Mouse (Mus musculus) G1E-ER4 (cell line): ENCODE results near the gene Dnajc16. TPM values are rescaled to one million over a fixed set of nuclear protein-coding genes. Genes with fewer than 3 reads are reported as not detected.

Source experiments
- GATA1 ChIP-seq: IDR thresholded peaks from one replicate; pipeline ENCODE4 v1.8.0; 2012; ENCODE audit warnings: low read length, inconsistent platforms
- polyA plus RNA-seq: library from polyadenylated mRNA; stranded (reverse); fragments of >175 nt; gene quantifications from 2 replicates; pipeline ENCODE4 v1.2.3, GENCODE M21; 2012

The Dnajc16 gene
- polyA plus RNA-seq, 1 experiment = 3.2 TPM

DNA sequence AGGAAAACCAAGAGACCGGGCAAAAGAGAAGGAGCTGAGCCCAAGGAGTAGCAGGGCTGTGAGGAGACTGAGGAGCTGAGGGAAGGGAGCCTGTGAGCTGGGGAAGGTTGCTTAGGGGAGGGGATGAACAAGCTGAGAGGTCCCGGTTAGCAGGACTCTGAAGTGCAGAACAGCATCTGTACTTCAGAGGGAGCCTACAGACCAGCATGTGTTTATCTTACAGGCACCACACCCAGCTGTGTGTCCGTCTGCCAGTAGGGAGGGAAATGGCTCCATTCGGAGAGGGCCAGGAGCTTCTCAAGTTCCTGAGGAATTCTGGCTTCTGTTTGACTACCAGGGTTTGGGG is 38.7 kb downstream of the Dnajc16 start:
- TF ChIP-seq GATA1 = no peak

DNA sequence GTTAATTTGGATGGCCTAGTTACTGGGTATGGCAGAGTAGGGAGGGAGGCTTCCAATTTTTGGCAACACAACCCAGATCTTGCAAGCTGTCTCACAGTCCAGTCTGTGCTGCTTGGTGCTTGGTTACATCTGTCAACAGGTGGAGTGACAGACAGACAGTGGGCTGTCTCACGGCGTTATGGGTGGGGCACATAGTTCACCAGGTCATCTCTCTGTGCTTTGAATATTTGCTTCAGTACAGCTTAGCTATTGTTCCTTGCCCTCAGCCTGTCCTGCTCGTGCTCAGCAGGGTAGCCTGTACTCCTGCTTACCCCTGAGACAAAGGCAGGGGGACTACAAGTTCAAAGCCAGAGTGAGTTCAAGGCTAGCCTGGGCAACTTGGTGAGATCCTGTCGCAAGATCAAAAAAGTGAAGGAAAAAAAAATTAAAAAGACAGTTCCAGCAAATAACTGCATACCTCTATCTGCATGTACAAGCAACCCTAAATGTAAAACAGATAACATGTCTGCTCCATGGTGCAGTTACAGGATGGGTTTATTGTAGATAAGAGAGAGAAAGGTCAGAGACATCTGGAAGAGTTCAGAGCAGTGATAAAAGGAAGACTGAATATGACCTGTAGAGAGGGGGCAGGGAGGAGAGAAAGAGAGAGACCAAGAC is 39.2 kb downstream of the Dnajc16 start:
- TF ChIP-seq GATA1 = peak; percentile 83

DNA sequence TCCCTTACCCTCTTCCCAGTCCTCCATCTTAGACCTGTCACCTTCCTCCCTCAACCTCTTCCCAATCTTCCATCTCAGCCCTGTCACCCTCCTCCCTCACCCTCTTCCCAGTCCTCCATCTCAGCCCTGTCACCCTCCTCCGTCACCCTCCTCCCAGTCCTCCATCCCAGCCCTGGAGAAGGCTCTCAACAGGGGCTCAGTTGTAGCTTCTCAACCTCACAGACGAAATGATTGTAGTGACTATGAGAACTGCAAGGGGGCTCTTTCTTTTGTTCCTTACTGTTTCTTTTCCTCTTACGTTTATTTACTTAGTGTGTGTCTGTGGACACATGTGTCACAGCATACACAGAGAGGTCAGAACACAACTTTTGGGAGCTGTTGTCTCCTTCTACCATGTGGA is 39.9 kb downstream of the Dnajc16 start:
- TF ChIP-seq GATA1 = no peak

DNA sequence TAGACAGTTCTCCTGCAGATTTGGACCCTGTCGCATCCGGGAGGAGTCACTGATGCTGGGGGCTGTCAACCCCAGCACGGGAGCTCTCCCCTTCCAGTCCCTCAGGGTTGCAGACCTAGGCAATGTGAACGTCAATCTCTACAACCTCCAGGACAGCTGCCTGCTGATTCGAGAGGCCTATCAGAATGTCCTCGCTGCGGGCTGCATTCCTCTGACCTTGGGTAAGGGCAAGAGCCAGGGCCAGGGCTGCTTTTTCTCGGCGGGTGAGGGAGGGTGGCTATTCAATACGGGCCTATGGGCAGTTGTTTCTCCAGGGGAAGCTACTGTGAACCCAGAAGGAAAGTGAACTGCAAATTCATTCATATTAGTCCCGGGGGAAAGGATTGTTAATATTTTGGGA is 41.2 kb downstream of the Dnajc16 start:
- no peak for TF ChIP-seq GATA1

DNA sequence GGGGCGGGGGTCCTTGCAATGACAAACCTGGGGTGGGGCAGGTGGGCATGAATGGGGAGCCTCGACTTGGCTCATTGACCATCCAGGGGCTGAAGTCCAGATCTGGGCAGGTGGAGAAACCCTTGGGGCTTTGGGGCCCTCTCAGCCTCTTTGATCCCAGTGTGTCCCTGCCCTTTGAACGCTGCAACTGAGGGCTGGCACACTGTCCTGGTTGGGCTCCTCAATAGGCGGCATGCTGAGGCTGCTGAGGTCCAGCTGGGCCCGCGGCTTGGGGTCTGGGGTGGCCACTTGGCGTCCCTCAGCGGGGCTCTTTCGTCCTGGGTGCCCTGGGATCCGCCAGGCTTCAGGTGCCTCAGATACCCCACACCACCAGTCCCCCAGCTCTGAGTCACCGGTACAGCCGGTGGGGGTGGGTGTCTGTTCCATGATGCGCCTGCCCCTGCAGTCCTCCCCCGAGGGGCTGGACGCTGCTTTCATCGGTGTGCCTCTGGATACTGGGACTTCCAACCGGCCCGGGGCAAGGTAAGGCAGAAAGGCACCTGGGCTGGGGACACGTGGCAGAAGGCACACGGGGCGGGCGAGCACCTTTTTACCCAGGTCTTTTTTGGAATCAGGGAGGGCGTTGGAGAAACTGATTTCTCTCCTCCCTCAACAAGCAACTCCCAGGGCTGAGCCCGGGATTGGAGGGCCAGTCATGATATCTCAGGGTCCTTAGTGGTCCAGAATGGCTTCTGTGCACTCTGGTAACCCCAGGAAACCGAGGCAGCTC is 44.0 kb downstream of the Dnajc16 start, which contains the start of gene Agmat:
TSS of gene Agmat (plus strand) at position 95 of the 769 bp plus-strand sequence.
- TF ChIP-seq GATA1 = no peak

DNA sequence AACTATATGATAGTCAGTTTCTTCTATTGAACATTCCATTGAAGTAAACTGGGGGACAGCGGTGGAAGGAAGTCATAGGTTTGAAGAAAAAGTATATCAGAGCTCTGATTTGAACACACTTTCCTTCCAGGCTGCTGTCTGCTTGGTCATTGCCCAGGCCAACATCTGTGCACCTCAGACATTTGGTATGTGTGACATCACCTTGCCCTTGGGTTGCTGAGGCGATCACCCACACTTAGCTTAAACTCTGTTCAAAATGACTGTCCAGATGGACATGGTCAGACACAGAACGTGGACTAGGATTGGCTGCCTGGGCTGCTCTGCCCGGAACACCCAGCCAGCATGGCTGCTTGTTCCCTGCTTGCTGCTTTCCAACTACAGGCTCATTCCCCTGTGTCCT is 48.4 kb downstream of the Dnajc16 start:
- TF ChIP-seq GATA1 = no peak

DNA sequence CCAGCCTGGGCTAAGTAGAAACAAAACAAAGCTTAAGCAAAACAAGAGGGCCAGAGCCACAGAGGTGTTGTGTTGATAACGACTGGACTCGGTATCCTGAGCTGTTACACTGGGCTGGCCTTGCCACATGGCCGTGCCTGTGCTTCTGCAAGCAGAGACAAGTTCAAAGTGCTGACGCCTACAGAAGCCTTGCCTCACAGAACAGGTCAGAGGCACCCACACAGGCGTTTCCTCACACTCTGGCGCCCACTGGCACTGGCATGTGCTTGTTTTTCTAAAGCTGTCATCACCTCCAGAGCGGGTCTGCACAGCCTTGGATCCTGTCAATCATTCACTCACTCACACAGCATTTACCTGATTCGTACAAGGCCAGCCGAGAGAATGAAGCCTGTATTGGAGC is 48.9 kb downstream of the Dnajc16 start:
- no peak for TF ChIP-seq GATA1

DNA sequence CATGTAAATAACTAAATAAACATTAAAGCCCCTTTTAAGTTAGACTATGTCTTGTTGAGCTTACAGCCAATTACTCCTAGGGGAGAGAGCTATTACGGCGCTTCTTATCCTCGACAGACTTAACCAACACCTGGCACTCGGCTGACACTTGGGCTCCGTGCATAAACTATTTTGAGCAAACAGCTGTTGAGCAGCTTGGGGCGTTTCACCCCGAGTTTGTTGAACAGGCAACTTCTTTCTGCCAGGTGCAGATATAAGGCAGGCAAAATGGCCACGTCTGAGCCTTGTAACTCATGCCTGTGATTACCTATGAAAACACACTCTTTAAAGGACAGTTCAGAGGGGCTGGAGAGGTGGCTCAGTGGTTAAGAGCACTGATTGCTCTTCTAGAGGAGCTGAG is 52.7 kb downstream of the Dnajc16 start:
- TF ChIP-seq GATA1 = no peak

DNA sequence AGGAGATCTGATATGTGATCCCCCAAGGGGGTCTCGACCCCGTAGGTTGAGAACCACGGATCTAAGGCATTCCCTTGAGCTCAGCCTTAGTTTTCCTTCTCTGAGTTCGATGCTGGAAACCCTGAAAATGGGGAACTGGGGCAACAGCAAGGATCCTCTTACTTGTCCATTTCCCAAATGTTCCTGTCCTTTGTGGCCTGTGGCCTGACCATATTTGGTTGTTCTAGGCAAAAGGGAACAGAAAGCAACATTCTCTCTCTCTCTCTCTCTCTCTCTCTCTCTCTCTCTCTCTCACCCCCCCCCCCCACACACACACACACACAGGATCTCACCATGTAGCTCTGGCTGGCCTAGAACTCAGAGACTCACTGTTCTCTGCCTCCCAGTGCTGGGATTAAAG is 53.9 kb downstream of the Dnajc16 start:
- TF ChIP-seq GATA1 = no peak

DNA sequence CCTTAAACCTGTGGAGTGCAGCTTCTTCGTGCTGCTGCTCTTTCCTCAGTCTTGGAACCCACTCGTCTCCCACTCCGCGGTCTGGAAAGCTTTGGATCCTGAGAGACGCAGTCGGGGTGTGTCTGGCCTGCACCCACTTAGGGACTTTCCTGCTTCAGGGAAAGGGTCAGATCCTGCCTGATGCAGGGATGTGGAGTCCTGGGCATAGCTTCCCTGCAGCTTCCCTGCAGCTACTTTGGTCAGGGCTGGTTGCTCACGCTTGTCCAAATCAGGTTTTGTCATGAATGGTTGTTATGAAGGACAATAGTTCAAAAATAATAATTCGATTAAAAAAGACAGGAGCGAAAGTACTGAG is 55.5 kb downstream of the Dnajc16 start:
- no peak for TF ChIP-seq GATA1

DNA sequence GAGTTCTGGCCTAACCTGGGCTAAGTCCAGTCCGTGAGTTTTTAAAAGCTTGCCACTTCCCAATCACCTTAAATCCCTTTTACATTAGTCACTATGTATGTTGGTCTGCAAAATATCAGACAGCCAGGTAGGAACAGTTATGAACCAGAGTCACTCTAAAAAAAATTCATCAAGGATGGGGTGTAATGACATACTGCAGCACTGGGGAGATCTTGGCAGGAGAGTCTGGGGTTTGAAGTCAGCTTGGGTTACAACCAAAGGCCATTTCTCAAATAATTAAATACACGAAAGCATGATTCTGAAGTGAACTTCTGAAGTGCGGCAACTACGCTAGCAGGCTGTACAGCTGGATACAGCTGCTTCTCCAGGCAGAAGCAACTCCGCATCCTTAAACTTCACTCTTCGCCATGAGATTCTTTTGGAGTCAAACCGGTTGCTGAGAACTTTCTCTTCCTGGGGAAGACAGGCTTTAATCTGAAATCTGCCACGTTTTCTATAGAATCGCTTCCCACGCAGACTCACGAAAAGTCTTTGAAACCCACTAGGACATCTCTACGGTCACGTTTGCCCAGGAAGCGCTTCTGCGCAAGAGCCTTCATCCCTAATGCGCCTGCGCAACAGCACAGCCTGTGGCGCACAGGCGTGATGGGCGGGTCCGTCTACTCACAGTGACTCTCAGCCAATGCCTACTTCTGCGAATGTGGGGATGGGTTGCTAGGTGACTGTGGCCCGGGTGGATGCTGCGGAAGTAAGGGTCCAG is 56.1 kb downstream of the Dnajc16 start:
- TF ChIP-seq GATA1 = no peak

DNA sequence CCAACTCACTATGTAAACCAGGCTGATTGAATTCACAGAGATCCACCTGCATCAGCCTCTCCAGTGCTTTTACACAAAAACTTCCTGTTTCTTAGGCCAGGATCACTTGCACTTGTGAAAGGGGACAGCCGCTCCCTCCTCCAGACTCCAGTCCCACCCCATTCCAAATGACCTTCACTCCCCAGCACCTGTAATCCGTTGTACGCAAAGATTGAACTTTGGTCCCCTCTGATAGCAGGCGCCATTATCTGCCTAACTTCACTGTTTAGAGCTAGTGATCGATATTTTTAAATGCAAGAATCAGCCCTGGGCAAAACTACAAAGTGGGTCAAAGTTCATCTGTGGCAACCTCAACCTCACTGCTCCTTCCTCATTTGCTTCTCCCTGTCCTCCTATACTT is 59.0 kb downstream of the Dnajc16 start:
- no peak for TF ChIP-seq GATA1

DNA sequence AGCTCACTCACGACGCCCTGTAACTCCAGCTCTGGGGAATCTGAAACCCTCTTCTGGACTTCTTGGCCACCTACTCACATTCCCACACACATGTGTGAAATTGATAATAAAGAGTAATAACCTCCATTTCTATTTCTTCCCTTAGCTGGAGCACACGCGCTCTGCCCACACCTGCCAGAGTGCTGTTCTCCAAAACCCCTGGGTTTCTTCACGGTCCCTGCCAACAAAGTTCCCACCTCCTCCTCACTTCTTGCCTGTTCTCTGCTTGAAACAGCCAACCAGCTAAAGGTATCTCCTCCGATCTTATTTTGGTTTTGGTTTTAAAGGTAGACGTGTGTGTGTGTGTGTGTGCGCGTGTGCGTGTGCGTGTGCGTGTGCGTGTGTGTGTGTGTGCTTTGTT is 60.3 kb downstream of the Dnajc16 start:
- TF ChIP-seq GATA1 = no peak

DNA sequence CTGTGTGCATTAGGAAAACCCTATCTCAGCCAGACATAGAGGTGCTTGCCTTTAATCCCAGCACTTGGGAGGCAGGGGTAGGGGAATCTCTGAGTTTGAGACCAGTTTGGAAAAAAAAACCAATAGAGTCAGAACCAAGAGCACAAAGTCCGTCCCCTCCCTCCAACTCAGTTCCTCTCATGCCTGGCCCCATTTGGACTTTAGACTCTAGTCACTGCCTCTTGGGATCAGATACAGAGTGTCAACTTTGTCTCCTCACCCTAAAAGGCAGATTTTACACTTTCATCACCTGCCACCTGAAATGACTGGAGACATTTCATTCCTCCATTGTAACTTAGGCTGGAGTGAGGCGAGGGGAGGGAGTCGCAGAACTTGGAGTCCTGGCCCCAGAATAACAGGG is 61.5 kb downstream of the Dnajc16 start:
- TF ChIP-seq GATA1 = no peak

DNA sequence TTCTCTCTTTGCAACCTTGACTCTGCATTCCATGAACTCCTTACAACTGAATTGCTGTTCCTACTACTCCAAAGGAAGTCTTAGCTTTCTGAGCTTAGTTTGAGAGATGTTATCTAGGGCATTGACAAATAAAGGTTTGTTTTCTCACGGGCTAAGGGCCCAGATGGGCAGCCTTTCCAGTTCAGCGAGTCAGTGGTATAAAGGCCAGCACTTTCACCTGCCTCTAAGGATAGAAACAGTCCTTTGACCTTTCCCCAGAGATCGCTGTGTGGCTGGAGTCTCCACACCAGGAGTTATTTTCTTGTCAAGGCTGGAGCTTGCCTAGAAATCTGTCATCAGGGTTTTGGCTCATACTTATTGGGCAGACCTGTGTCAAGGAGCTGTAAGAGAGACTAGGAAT is 65.0 kb downstream of the Dnajc16 start:
- no peak for TF ChIP-seq GATA1

DNA sequence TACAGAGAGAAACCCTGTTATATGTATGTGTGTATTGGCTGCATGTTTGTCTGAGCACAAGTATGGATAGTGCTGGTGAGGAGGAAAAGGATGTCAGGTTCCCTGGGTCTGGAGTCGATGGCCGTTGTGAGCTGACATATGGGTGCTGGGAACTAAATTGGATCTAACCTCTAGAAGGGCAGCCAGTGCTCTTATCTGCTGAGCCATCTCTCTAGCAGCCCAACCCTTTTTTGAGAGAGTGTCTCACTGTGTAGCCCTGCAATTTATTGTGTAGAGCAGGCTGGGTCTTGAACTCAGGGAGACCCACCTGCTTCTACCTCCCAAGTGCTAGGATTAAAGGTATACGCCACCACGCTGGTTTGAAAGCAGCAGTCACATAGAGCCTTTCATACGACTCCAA is 65.5 kb downstream of the Dnajc16 start:
- no peak for TF ChIP-seq GATA1

DNA sequence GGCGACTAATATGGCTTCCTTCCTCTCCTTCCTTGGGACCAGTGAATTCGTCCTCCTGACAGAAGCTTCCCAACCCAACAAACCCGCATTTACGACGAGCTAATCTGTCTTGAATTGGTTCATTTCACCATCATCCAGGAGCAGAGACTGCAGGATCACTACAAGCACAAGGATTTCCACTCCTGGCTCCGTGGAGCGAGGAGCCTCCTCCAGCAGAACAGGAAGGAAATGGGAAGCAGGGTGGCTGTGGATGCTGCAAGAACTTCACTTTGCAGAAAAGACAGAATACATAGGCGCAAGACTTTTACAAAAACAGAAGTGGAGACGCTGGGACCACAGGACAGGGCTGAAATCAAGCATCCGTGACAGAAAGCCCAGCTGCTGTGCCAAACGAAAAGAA is 66.1 kb downstream of the Dnajc16 start:
- TF ChIP-seq GATA1 = no peak
